In genomic region chrX:94507698-94508441, GRCm38 (mm10) we compare ENCODE assay signal across 8 mouse cellular contexts. TPM values are rescaled to one million over a fixed set of nuclear protein-coding genes. Genes with fewer than 3 reads are reported as not detected.
DNase-seq lines count a peak whose midpoint lies in the region; ATAC-seq and TF ChIP-seq lines count a peak whose summit lies in the region.
"Not testable (repeated sequence)": the region's sequence is repeated elsewhere in the genome, so short reads cannot be mapped to it uniquely, and the experiment has no call there.

No protein-coding gene starts in this region.

- ATAC-seq in forebrain, embryonic 13.5 days, result peak; percentile 92

- not testable (repeated sequence) for H3K27me3 ChIP-seq in forebrain, embryonic 13.5 days; myocyte (ENCODE audit: control insufficient read depth, insufficient read depth, insufficient read length)
- peaks cover 22% of the 10 kb centered on the region for H3K27me3 ChIP-seq in hindbrain, embryonic 10.5 days (ENCODE audit: insufficient read depth, poor library complexity, severe bottlenecking)
- peaks cover 60% of the 10 kb centered on the region for H3K27me3 ChIP-seq in midbrain, embryonic 10.5 days (ENCODE audit: low read depth, poor library complexity, severe bottlenecking)

- not testable (repeated sequence) for H3K9ac ChIP-seq in forebrain, embryonic 13.5 days

- peak; percentile 27 for DNase-seq in MEL-GATA-1-ER (ENCODE audit: extremely low read depth, low read depth)
- DNase-seq in adrenal gland, postnatal 25 days, result peak; percentile 1
- DNase-seq in hindbrain, embryonic 10.5 days (ENCODE audit: low spot score), result peak; percentile 2
- peak; percentile 2 for DNase-seq in layer of hippocampus, adult 11-12 months (ENCODE audit: low spot score)
- DNase-seq in midbrain, embryonic 10.5 days (ENCODE audit: low spot score), result not testable (repeated sequence)
- DNase-seq in right cerebral cortex, adult 18-20 months, result peak; percentile 0

- TF ChIP-seq POLR2A in myocyte (IDR thresholded peaks at IDR 0.05; ENCODE audit: insufficient read length, low read depth), result not testable (repeated sequence)

- not testable (repeated sequence) for H3K4me1 ChIP-seq in forebrain, embryonic 13.5 days; hindbrain, embryonic 10.5 days (replicated peaks); midbrain, embryonic 10.5 days

- not testable (repeated sequence) for H3ac ChIP-seq in myocyte (ENCODE audit: control insufficient read depth, insufficient read length)

- H3K9me3 ChIP-seq in forebrain, embryonic 13.5 days (replicated peaks); hindbrain, embryonic 10.5 days; midbrain, embryonic 10.5 days (replicated peaks): not testable (repeated sequence)

- not testable (repeated sequence) for H3K79me2 ChIP-seq in myocyte (ENCODE audit: control insufficient read depth, insufficient read depth)

- H3K4me2 ChIP-seq in forebrain, embryonic 13.5 days, result not testable (repeated sequence)
- H3K4me2 ChIP-seq in myocyte (ENCODE audit: low read depth), result peak overlapping the region; percentile 18

- 46% methylated on average over 8 of the region's 14 CpGs for WGBS in forebrain, embryonic 13.5 days
- WGBS in hindbrain, embryonic 10.5 days, result 39% methylated on average over 9 of the region's 14 CpGs
- 42% methylated on average over 8 of the region's 14 CpGs for WGBS in midbrain, embryonic 10.5 days

- H3K4me3 ChIP-seq in forebrain, embryonic 13.5 days; hindbrain, embryonic 10.5 days; midbrain, embryonic 10.5 days; myocyte: not testable (repeated sequence)

- H3K36me3 ChIP-seq in forebrain, embryonic 13.5 days (ENCODE audit: poor library complexity, severe bottlenecking); hindbrain, embryonic 10.5 days; midbrain, embryonic 10.5 days; myocyte (ENCODE audit: control insufficient read depth, insufficient read depth): not testable (repeated sequence)

- peak overlapping the region; percentile 61 for H3K27ac ChIP-seq in forebrain, embryonic 13.5 days
- peak overlapping the region; percentile 62; the same call in 1 of the 2 replicates for H3K27ac ChIP-seq in hindbrain, embryonic 10.5 days
- H3K27ac ChIP-seq in midbrain, embryonic 10.5 days (replicated peaks), result peak overlapping the region; percentile 55; the same call in 1 of the 2 replicates

RNA-seq across cellular contexts. Expression of gene Maged1, which starts 34.1 kb away (rescaled TPM):
- 235 and 250 TPM in 2 replicates for total RNA-seq in adrenal gland, postnatal 25 days (2021)
- 844 and 938 TPM in 2 replicates for polyA plus RNA-seq in forebrain, embryonic 13.5 days (2015; fragmentation: Nextera tagmentation; extraction: Ambion mirVana)
- polyA plus RNA-seq in hindbrain, embryonic 10.5 days (2016; fragmentation: Nextera tagmentation; extraction: Ambion mirVana), result 588 and 751 TPM in 2 replicates
- 567 and 665 TPM in 2 replicates for polyA plus RNA-seq in midbrain, embryonic 10.5 days (2016; fragmentation: Nextera tagmentation; extraction: Ambion mirVana)
- 361 TPM for polyA plus RNA-seq in myocyte (2012; fragmentation: generic; extraction: Trizol)
